Mouse (Mus musculus) intestine, embryonic 16.5 days (tissue): ENCODE results near the gene Cd3g. TPM values are rescaled to one million over a fixed set of nuclear protein-coding genes. Genes with fewer than 3 reads are reported as not detected.

Experiments
- polyA plus RNA-seq: library from polyadenylated mRNA; unstranded; fragments of >200 nt; fragmentation: Nextera tagmentation; extraction: Ambion mirVana; gene quantifications from 2 replicates; pipeline ENCODE4 v1.2.1, GENCODE M21; 2015

The Cd3g gene
- polyA plus RNA-seq, 1 experiment from 2014 or later = 1.1 TPM

Other genes with a start within 250 kb of the Cd3g start
- 12.9 and 14.4 TPM in 2 replicates for gene Phldb1, start 245.2 kb downstream of the Cd3g start, polyA plus RNA-seq
- 187 and 196 TPM in 2 replicates for gene Arcn1, start 212.6 kb downstream of the Cd3g start, polyA plus RNA-seq
- 68.1 and 71.4 TPM in 2 replicates for gene Ift46, start 212.5 kb downstream of the Cd3g start, polyA plus RNA-seq
- 5.9 and 7.0 TPM in 2 replicates for gene Tmem25, start 181.1 kb downstream of the Cd3g start, polyA plus RNA-seq
- gene Ttc36, start 177.4 kb downstream of the Cd3g start, polyA plus RNA-seq = 3.5 and 5.8 TPM in 2 replicates
- 5.3 and 7.7 TPM in 2 replicates for gene Kmt2a, start 99.1 kb downstream of the Cd3g start, polyA plus RNA-seq
- 937 and 949 TPM in 2 replicates for gene Atp5l, start 59.7 kb downstream of the Cd3g start, polyA plus RNA-seq
- gene Ube4a, start 14.8 kb downstream of the Cd3g start, polyA plus RNA-seq = 23.0 and 23.9 TPM in 2 replicates
- gene Cd3d, start 1.4 kb upstream of the Cd3g start, polyA plus RNA-seq = not detected in 2 replicates
- gene Cd3e, start 29.2 kb upstream of the Cd3g start, polyA plus RNA-seq = 0.71 and 1.1 TPM in 2 replicates
- 25.7 and 29.1 TPM in 2 replicates for gene Mpzl2, start 59.4 kb upstream of the Cd3g start, polyA plus RNA-seq
- 6.2 and 7.0 TPM in 2 replicates for gene Mpzl3, start 74.8 kb upstream of the Cd3g start, polyA plus RNA-seq
- gene Jaml, start 98.8 kb upstream of the Cd3g start, polyA plus RNA-seq = 100 and 102 TPM in 2 replicates
- 1.9 and 2.1 TPM in 2 replicates for gene Scn2b, start 137.4 kb upstream of the Cd3g start, polyA plus RNA-seq
- 0.13 and 0.15 TPM in 2 replicates for gene Scn4b, start 158.0 kb upstream of the Cd3g start, polyA plus RNA-seq
- 0.15 and 0.36 TPM in 2 replicates for gene BC049352, start 201.6 kb upstream of the Cd3g start, polyA plus RNA-seq
- gene Tmprss4, start 223.7 kb upstream of the Cd3g start, polyA plus RNA-seq = 45.2 and 46.2 TPM in 2 replicates